Mouse (Mus musculus): ENCODE results near the gene Taar7b.

DNA sequence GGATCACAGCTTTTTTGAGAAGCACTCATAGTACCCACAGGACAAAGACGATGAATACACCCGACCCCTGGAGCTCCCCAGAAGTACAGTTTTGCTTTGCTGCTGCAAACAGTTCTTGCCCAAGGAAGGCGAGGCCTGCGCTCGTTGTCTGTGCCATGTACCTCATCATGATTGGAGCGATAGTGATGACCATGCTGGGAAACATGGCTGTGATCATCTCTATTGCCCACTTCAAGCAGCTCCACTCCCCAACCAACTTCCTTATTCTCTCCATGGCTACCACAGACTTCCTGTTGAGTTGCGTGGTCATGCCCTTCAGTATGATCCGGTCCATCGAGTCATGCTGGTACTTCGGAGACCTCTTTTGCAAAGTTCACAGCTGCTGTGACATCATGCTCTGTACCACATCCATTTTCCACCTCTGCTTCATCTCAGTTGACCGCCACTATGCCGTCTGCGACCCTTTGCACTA is 39.3 kb upstream of the Taar7b start, which contains the start of gene Taar4:
- no peak for TF ChIP-seq POLR2A (IDR thresholded peaks at IDR 0.05; ENCODE audit: control insufficient read depth in 1 of 2, insufficient read depth in 1 of 2, low read depth in 1 of 2, low read length in 2 of 2, poor library complexity in 1 of 2)
- no peak for TF ChIP-seq GABPA (IDR thresholded peaks at IDR 0.05; ENCODE audit: low read depth, low read length)
- TF ChIP-seq CTCF (IDR thresholded peaks at IDR 0.05 in 2 of 3, conservative IDR thresholded peaks at IDR 0.05 in 1 of 3; ENCODE audit: control insufficient read depth in 1 of 3, insufficient read depth in 1 of 3, low read depth in 2 of 3, low read length in 3 of 3, poor library complexity in 1 of 3, severe bottlenecking in 1 of 3), result no peak
- no peak for TF ChIP-seq EP300 (IDR thresholded peaks at IDR 0.05; ENCODE audit: low read depth in 1 of 2, low read length in 2 of 2)
